Mouse (Mus musculus): ENCODE measurements at regions not wholly inside any gene's neighbourhood (a gene's known extent, or its start where the extent isn't known, plus 50 kb on each side); places are given as distances from the start of the nearest gene placed in this dataset.

- peak; percentile 53; the same call in 1 of the 2 replicates for ATAC-seq (ENCODE audit: low FRiP score, low TSS enrichment)
- Histone ChIP-seq H3K4me1 (ENCODE audit: control insufficient read depth, insufficient read depth, low read length) (peaks cover 5% of the 10 kb centered on the region; the same call in 1 of the 2 replicates), H3K27ac (ENCODE audit: low read depth, low read length) (no peak overlapping the region), H3K9me3 (ENCODE audit: control insufficient read depth, low read length) (no peaks in the 10 kb centered on the region), H3K4me3 (ENCODE audit: low read length) (no peak overlapping the region), H3K27me3 (ENCODE audit: control insufficient read depth, insufficient read depth, low read length) (peaks cover 5% of the 10 kb centered on the region; the same call in 1 of the 2 replicates), H3K9ac (ENCODE audit: low read depth, low read length) (no peak overlapping the region), H3K4me2 (replicated peaks; ENCODE audit: low read depth, low read length) (no peak overlapping the region), H3K36me3 (ENCODE audit: control insufficient read depth, insufficient read depth, low read length) (no peaks in the 10 kb centered on the region)
- WGBS, result 47% methylated on average over 15 of the region's 15 CpGs
Observed at GRCm38 (mm10) chr17:45252593-45253230, 180.8 kb downstream of the Cdc5l start.

- H3K4me3 ChIP-seq (ENCODE audit: low read length), result no peak overlapping the region
- ATAC-seq (ENCODE audit: low FRiP score, low TSS enrichment), result peak; percentile 55; the same call in 1 of the 2 replicates
- peak overlapping the region; percentile 24; the same call in 1 of the 2 replicates for H3K4me2 ChIP-seq (replicated peaks; ENCODE audit: low read depth, low read length)
- WGBS, result 29% methylated on average over 22 of the region's 22 CpGs
- no peak overlapping the region for H3K9ac ChIP-seq (ENCODE audit: low read depth, low read length)
- no peaks in the 10 kb centered on the region for H3K36me3 ChIP-seq (ENCODE audit: control insufficient read depth, insufficient read depth, low read length)
- no peak overlapping the region for H3K27ac ChIP-seq (ENCODE audit: low read depth, low read length)
- H3K9me3 ChIP-seq (ENCODE audit: control insufficient read depth, low read length), result no peaks in the 10 kb centered on the region
- peaks cover 5% of the 10 kb centered on the region; the same call in 1 of the 2 replicates for H3K27me3 ChIP-seq (ENCODE audit: control insufficient read depth, insufficient read depth, low read length)
- 0 out of 2 replicates have a peak, but pooled peaks cover 5% of the 10 kb centered on the region for H3K4me1 ChIP-seq (ENCODE audit: control insufficient read depth, insufficient read depth, low read length)
Observed at GRCm38 (mm10) chr17:45251034-45251730, 182.4 kb downstream of the Cdc5l start.

GRCm38 (mm10) chr17:45250450-45250849, 183.1 kb downstream of the Cdc5l start:
- no peak overlapping the region for H3K4me3 ChIP-seq (ENCODE audit: low read length)
- ATAC-seq (ENCODE audit: low FRiP score, low TSS enrichment), result no peak
- no peak overlapping the region for H3K9ac ChIP-seq (ENCODE audit: low read depth, low read length)
- no peaks in the 10 kb centered on the region for H3K9me3 ChIP-seq (ENCODE audit: control insufficient read depth, low read length)
- H3K4me2 ChIP-seq (replicated peaks; ENCODE audit: low read depth, low read length), result no peak overlapping the region
- peaks cover 5% of the 10 kb centered on the region; the same call in 1 of the 2 replicates for H3K27me3 ChIP-seq (ENCODE audit: control insufficient read depth, insufficient read depth, low read length)
- 0 out of 2 replicates have a peak, but pooled peaks cover 5% of the 10 kb centered on the region for H3K4me1 ChIP-seq (ENCODE audit: control insufficient read depth, insufficient read depth, low read length)
- WGBS, result 42% methylated on average over 10 of the region's 10 CpGs
- H3K27ac ChIP-seq (ENCODE audit: low read depth, low read length), result no peak overlapping the region
- H3K36me3 ChIP-seq (ENCODE audit: control insufficient read depth, insufficient read depth, low read length), result no peaks in the 10 kb centered on the region

GRCm38 (mm10) chr17:45247142-45248137, 186.1 kb downstream of the Cdc5l start:
- no peaks in the 10 kb centered on the region for H3K36me3 ChIP-seq (ENCODE audit: control insufficient read depth, insufficient read depth, low read length)
- 78% methylated on average over 29 of the region's 29 CpGs for WGBS
- 0 out of 2 replicates have a peak, but pooled peaks cover 5% of the 10 kb centered on the region for H3K4me1 ChIP-seq (ENCODE audit: control insufficient read depth, insufficient read depth, low read length)
- H3K27me3 ChIP-seq (ENCODE audit: control insufficient read depth, insufficient read depth, low read length), result no peaks in the 10 kb centered on the region
- ATAC-seq (ENCODE audit: low FRiP score, low TSS enrichment), result no peak
- no peak overlapping the region for H3K4me2 ChIP-seq (replicated peaks; ENCODE audit: low read depth, low read length)
- no peak overlapping the region for H3K27ac ChIP-seq (ENCODE audit: low read depth, low read length)
- no peak overlapping the region for H3K9ac ChIP-seq (ENCODE audit: low read depth, low read length)
- H3K4me3 ChIP-seq (ENCODE audit: low read length), result no peak overlapping the region
- no peaks in the 10 kb centered on the region; the same call in 1 of the 2 replicates for H3K9me3 ChIP-seq (ENCODE audit: control insufficient read depth, low read length)

GRCm38 (mm10) chr17:45244870-45245269, 188.7 kb downstream of the Cdc5l start:
- no peak for ATAC-seq (ENCODE audit: low FRiP score, low TSS enrichment)
- Histone ChIP-seq H3K36me3 (ENCODE audit: control insufficient read depth, insufficient read depth, low read length) (no peaks in the 10 kb centered on the region), H3K4me3 (ENCODE audit: low read length) (no peak overlapping the region), H3K9ac (ENCODE audit: low read depth, low read length) (no peak overlapping the region), H3K4me2 (replicated peaks; ENCODE audit: low read depth, low read length) (no peak overlapping the region), H3K4me1 (ENCODE audit: control insufficient read depth, insufficient read depth, low read length) (no peaks in the 10 kb centered on the region), H3K27ac (ENCODE audit: low read depth, low read length) (no peak overlapping the region), H3K27me3 (ENCODE audit: control insufficient read depth, insufficient read depth, low read length) (no peaks in the 10 kb centered on the region), H3K9me3 (ENCODE audit: control insufficient read depth, low read length) (no peaks in the 10 kb centered on the region; the same call in 1 of the 2 replicates)
- WGBS, result 70% methylated on average over 10 of the region's 10 CpGs

- H3K4me3 ChIP-seq (ENCODE audit: low read length), result no peak overlapping the region
- ATAC-seq (ENCODE audit: low FRiP score, low TSS enrichment), result peak; percentile 55; the same call in 1 of the 2 replicates
- H3K27me3 ChIP-seq (ENCODE audit: control insufficient read depth, insufficient read depth, low read length), result no peaks in the 10 kb centered on the region
- no peak overlapping the region for H3K4me2 ChIP-seq (replicated peaks; ENCODE audit: low read depth, low read length)
- no peaks in the 10 kb centered on the region; the same call in 1 of the 2 replicates for H3K9me3 ChIP-seq (ENCODE audit: control insufficient read depth, low read length)
- H3K9ac ChIP-seq (ENCODE audit: low read depth, low read length), result no peak overlapping the region
- no peaks in the 10 kb centered on the region for H3K4me1 ChIP-seq (ENCODE audit: control insufficient read depth, insufficient read depth, low read length)
- no peak overlapping the region for H3K27ac ChIP-seq (ENCODE audit: low read depth, low read length)
- WGBS, result 62% methylated on average over 7 of the region's 7 CpGs
- no peaks in the 10 kb centered on the region for H3K36me3 ChIP-seq (ENCODE audit: control insufficient read depth, insufficient read depth, low read length)
Observed at GRCm38 (mm10) chr17:45243103-45243502, 190.4 kb downstream of the Cdc5l start.

- Histone ChIP-seq H3K4me2 (replicated peaks; ENCODE audit: low read depth, low read length) (no peak overlapping the region), H3K9me3 (ENCODE audit: control insufficient read depth, low read length) (peaks cover 2% of the 10 kb centered on the region; the same call in 1 of the 2 replicates), H3K9ac (ENCODE audit: low read depth, low read length) (no peak overlapping the region), H3K27ac (ENCODE audit: low read depth, low read length) (no peak overlapping the region), H3K36me3 (ENCODE audit: control insufficient read depth, insufficient read depth, low read length) (no peaks in the 10 kb centered on the region), H3K4me1 (ENCODE audit: control insufficient read depth, insufficient read depth, low read length) (no peaks in the 10 kb centered on the region), H3K4me3 (ENCODE audit: low read length) (no peak overlapping the region), H3K27me3 (ENCODE audit: control insufficient read depth, insufficient read depth, low read length) (no peaks in the 10 kb centered on the region)
- ATAC-seq (ENCODE audit: low FRiP score, low TSS enrichment), result no peak
- WGBS, result 96% methylated on average over 6 of the region's 6 CpGs
Observed at GRCm38 (mm10) chr17:45242076-45242475, 191.5 kb downstream of the Cdc5l start.

GRCm38 (mm10) chr17:45240963-45241543, 192.5 kb downstream of the Cdc5l start:
- Histone ChIP-seq H3K9ac (ENCODE audit: low read depth, low read length) (no peak overlapping the region), H3K9me3 (ENCODE audit: control insufficient read depth, low read length) (peaks cover 7% of the 10 kb centered on the region; the same call in 1 of the 2 replicates), H3K27me3 (ENCODE audit: control insufficient read depth, insufficient read depth, low read length) (no peaks in the 10 kb centered on the region), H3K4me3 (ENCODE audit: low read length) (no peak overlapping the region), H3K27ac (ENCODE audit: low read depth, low read length) (no peak overlapping the region), H3K4me1 (ENCODE audit: control insufficient read depth, insufficient read depth, low read length) (no peaks in the 10 kb centered on the region), H3K36me3 (ENCODE audit: control insufficient read depth, insufficient read depth, low read length) (no peaks in the 10 kb centered on the region), H3K4me2 (replicated peaks; ENCODE audit: low read depth, low read length) (no peak overlapping the region)
- ATAC-seq (ENCODE audit: low FRiP score, low TSS enrichment), result no peak
- WGBS, result 47% methylated on average over 7 of the region's 7 CpGs

All from kidney, embryonic 14.5 days (tissue).